Mouse (Mus musculus) megakaryocyte, embryonic 14.5 days (primary cell): Measurements from ENCODE around the gene Tmed9.

Experiments
- FLI1 ChIP-seq: IDR thresholded peaks from 2 replicates; pipeline ENCODE4 v1.6.1; 2012; ENCODE audit warnings: low read length, inconsistent platforms, mixed read lengths
- GATA1 ChIP-seq: IDR thresholded peaks from 3 replicates; pipeline ENCODE4 v1.6.1; 2012; ENCODE audit warnings: mixed read lengths, low read length, inconsistent platforms, borderline replicate concordance

DNA sequence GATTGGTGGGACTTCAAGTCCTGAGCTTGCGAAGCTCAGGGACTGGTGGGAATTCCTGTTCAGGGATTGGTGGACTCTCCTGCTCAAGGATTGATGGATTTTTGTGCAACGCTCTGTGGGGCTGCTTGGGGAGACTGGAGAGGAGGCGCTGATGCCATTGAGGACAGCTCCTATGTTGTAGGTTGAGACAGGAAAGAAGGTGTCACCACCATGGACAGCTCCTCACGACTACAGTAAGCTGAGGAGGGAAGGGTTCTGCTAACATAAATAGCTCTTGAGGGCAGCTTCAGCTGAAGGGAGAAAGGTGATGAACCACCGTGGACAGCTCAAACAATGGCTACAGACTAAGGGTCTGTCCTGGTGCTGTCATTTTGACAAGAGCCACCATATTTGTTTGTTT lies 2.4 kb downstream of the Tmed9 start:
- TF ChIP-seq GATA1 (no peak), FLI1 (no peak)
